8 mouse cellular contexts compared by ENCODE assay signal in the genomic region with DNA sequence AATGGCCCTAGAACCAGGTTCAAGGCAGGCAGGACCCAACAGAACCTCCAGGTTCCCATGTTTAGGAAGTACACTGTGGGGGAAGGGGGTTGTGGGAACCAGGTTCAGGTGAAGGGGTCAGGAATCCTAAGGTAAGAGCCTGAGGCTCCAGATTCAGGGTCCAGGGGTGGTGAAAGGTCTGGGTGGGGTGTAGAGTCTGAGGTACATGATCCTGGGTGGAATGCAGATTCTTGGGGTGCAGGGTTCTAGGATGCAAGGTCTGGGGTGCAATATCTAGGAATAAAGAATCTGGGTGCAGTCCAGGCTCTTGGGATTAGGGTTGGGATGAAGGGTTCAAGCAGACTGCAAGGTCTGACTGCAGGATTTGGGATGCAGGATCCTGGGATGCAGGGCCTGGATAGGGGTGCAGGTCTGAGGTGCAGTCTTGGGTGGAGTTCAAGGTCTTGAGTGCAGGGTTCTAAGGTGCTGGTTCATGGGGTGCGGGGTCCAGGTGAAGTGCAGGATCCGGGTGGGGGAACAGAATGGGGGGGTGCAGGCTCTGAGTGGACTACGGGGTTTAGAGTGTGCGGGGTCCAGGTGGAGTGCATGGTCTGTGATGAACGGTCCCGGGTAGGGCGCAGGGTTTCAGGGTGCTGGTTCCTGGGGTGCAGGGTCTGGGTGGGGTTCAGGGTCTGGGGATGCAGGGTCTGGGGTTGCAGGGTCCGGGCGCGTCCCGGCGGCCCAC. TPM values are rescaled to one million over a fixed set of nuclear protein-coding genes. Genes with fewer than 3 reads are reported as not detected.
DNase-seq lines count a peak whose midpoint lies in the region; ATAC-seq and TF ChIP-seq lines count a peak whose summit lies in the region.

No protein-coding gene starts in this region.

- peak; percentile 45 to 46 for DNase-seq in cerebellum, postnatal 14 days
- DNase-seq in cerebellum, postnatal 4 days (ENCODE audit: low spot score in 2 of 2), result no peak
- DNase-seq in thymus, adult 2 months, result no peak
- DNase-seq in thymus, postnatal 36 days, result no peak
- no peak for DNase-seq in liver, embryonic 11.5 days (ENCODE audit: low spot score)
- DNase-seq in stomach, postnatal 0 days (ENCODE audit: low spot score), result no peak
- DNase-seq in embryo, embryonic 11 days, result no peak
- DNase-seq in right cerebral cortex, postnatal 4 days, result no peak

- no peak for TF ChIP-seq POLR2A in thymus, adult 2 months (IDR thresholded peaks at IDR 0.05; ENCODE audit: control insufficient read depth, extremely low read depth, insufficient read depth, low read length, poor library complexity)

- H3K9ac ChIP-seq in liver, embryonic 11.5 days (ENCODE audit: low read depth, low read length), result peak overlapping the region; percentile 99
- peak overlapping the region; percentile 93 for H3K9ac ChIP-seq in stomach, postnatal 0 days (ENCODE audit: low read length)

- no peaks in the 10 kb centered on the region for H3K9me3 ChIP-seq in liver, embryonic 11.5 days (ENCODE audit: control insufficient read depth, low read length)
- no peaks in the 10 kb centered on the region for H3K9me3 ChIP-seq in stomach, postnatal 0 days (ENCODE audit: control insufficient read depth, low read length)

- H3K27ac ChIP-seq in thymus, adult 2 months (ENCODE audit: control insufficient read depth, insufficient read depth, low read length), result no peak overlapping the region
- peak overlapping the region; percentile 82 for H3K27ac ChIP-seq in liver, embryonic 11.5 days (ENCODE audit: low read depth, low read length)
- H3K27ac ChIP-seq in stomach, postnatal 0 days (replicated peaks), result peak overlapping the region; percentile 78

- H3K4me3 ChIP-seq in thymus, adult 2 months (ENCODE audit: control insufficient read depth, insufficient read depth, low read length), result peak overlapping the region; percentile 55
- peak overlapping the region; percentile 98 for H3K4me3 ChIP-seq in liver, embryonic 11.5 days (ENCODE audit: low read depth, low read length)
- H3K4me3 ChIP-seq in stomach, postnatal 0 days (ENCODE audit: low read depth, low read length), result peak overlapping the region; percentile 88

- 2% methylated on average over 12 of the region's 12 CpGs for WGBS in thymus, adult 2 months
- WGBS in liver, embryonic 11.5 days, result 4% methylated on average over 12 of the region's 12 CpGs
- 3% methylated on average over 12 of the region's 12 CpGs for WGBS in stomach, postnatal 0 days

- TF ChIP-seq EP300 in stomach, postnatal 0 days (optimal IDR thresholded peaks at IDR 0.05), result no peak

- ATAC-seq in liver, embryonic 11.5 days (replicated peaks; ENCODE audit: low FRiP score), result peak; percentile 14
- ATAC-seq in stomach, postnatal 0 days (ENCODE audit: low FRiP score, low TSS enrichment), result peak; percentile 25

- peak overlapping the region; percentile 96 for H3K4me2 ChIP-seq in liver, embryonic 11.5 days
- H3K4me2 ChIP-seq in stomach, postnatal 0 days (replicated peaks; ENCODE audit: low read depth), result peak overlapping the region; percentile 98

- no peak for TF ChIP-seq CTCF in thymus, adult 2 months (IDR thresholded peaks at IDR 0.05; ENCODE audit: borderline replicate concordance, control insufficient read depth, extremely low read depth, insufficient read depth, low read length, poor library complexity)
- TF ChIP-seq CTCF in stomach, postnatal 0 days (IDR thresholded peaks at IDR 0.05; ENCODE audit: low read depth), result no peak

- H3K4me1 ChIP-seq in thymus, adult 2 months (replicated peaks; ENCODE audit: control insufficient read depth, insufficient read depth, low read length), result peaks cover 43% of the 10 kb centered on the region
- peaks cover 26% of the 10 kb centered on the region for H3K4me1 ChIP-seq in liver, embryonic 11.5 days (replicated peaks; ENCODE audit: control insufficient read depth, insufficient read depth, low read length)
- H3K4me1 ChIP-seq in stomach, postnatal 0 days (replicated peaks; ENCODE audit: control insufficient read depth, insufficient read depth), result peaks cover 8% of the 10 kb centered on the region; the same call in 1 of the 2 replicates

- H3K27me3 ChIP-seq in thymus, adult 2 months (ENCODE audit: control insufficient read depth, insufficient read depth, low read length), result no peaks in the 10 kb centered on the region
- H3K27me3 ChIP-seq in liver, embryonic 11.5 days (replicated peaks; ENCODE audit: control insufficient read depth, insufficient read depth, low read length), result no peaks in the 10 kb centered on the region
- H3K27me3 ChIP-seq in stomach, postnatal 0 days (ENCODE audit: control insufficient read depth, insufficient read depth, low read length), result no peaks in the 10 kb centered on the region

- no peaks in the 10 kb centered on the region for H3K36me3 ChIP-seq in thymus, adult 2 months (ENCODE audit: control insufficient read depth, insufficient read depth, low read length)
- H3K36me3 ChIP-seq in liver, embryonic 11.5 days (ENCODE audit: control insufficient read depth, insufficient read depth, low read length), result no peaks in the 10 kb centered on the region
- no peaks in the 10 kb centered on the region for H3K36me3 ChIP-seq in stomach, postnatal 0 days (ENCODE audit: control insufficient read depth, insufficient read depth, low read length)

RNA-seq across cellular contexts. Expression of a gene that starts 1.3 kb away (rescaled TPM):
- polyA plus RNA-seq in thymus, adult 2 months (2012; rRNA removed), result 94.7 and 103 TPM in 2 replicates
- polyA plus RNA-seq in liver, embryonic 11.5 days (2014; fragmentation: Nextera tagmentation; extraction: Ambion mirVana), result 38.0 and 38.4 TPM in 2 replicates
- 28.3 and 30.0 TPM in 2 replicates for polyA plus RNA-seq in stomach, postnatal 0 days (2015; fragmentation: Nextera tagmentation; extraction: Ambion mirVana)

RNA-seq across cellular contexts. Expression of a gene that starts 22.3 kb away (rescaled TPM):
- polyA plus RNA-seq in thymus, adult 2 months (2012; rRNA removed), result 606 and 621 TPM in 2 replicates
- polyA plus RNA-seq in liver, embryonic 11.5 days (2014; fragmentation: Nextera tagmentation; extraction: Ambion mirVana), result 124 and 128 TPM in 2 replicates
- 55.2 and 61.7 TPM in 2 replicates for polyA plus RNA-seq in stomach, postnatal 0 days (2015; fragmentation: Nextera tagmentation; extraction: Ambion mirVana)

RNA-seq across cellular contexts. Expression of a gene that starts 32.9 kb away (rescaled TPM):
- polyA plus RNA-seq in thymus, adult 2 months (2012; rRNA removed), result 492 and 499 TPM in 2 replicates
- polyA plus RNA-seq in liver, embryonic 11.5 days (2014; fragmentation: Nextera tagmentation; extraction: Ambion mirVana), result 92.3 and 96.1 TPM in 2 replicates
- polyA plus RNA-seq in stomach, postnatal 0 days (2015; fragmentation: Nextera tagmentation; extraction: Ambion mirVana), result 75.4 and 83.9 TPM in 2 replicates

RNA-seq across cellular contexts. Expression of a gene that starts 46.2 kb away (rescaled TPM):
- polyA plus RNA-seq in thymus, adult 2 months (2012; rRNA removed), result 252 and 261 TPM in 2 replicates
- polyA plus RNA-seq in liver, embryonic 11.5 days (2014; fragmentation: Nextera tagmentation; extraction: Ambion mirVana), result 56.7 and 57.3 TPM in 2 replicates
- polyA plus RNA-seq in stomach, postnatal 0 days (2015; fragmentation: Nextera tagmentation; extraction: Ambion mirVana), result 22.9 and 23.9 TPM in 2 replicates

RNA-seq across cellular contexts. Expression of a gene that starts 46.4 kb away (rescaled TPM):
- 56.4 and 66.9 TPM in 2 replicates for polyA plus RNA-seq in thymus, adult 2 months (2012; rRNA removed)
- 5.7 and 6.8 TPM in 2 replicates for polyA plus RNA-seq in liver, embryonic 11.5 days (2014; fragmentation: Nextera tagmentation; extraction: Ambion mirVana)
- 14.8 and 18.0 TPM in 2 replicates for polyA plus RNA-seq in stomach, postnatal 0 days (2015; fragmentation: Nextera tagmentation; extraction: Ambion mirVana)

Comparison
In these comparisons a context has a peak if more than half of its experiments do, and no peak if none do; other contexts are left out.
1. DNase-seq: peak in cerebellum, postnatal 14 days (2 of 2); none in cerebellum, postnatal 4 days (0 of 2), thymus, adult 2 months (single experiment), thymus, postnatal 36 days (0 of 2), liver, embryonic 11.5 days (single experiment), stomach, postnatal 0 days (single experiment), embryo, embryonic 11 days (single experiment) and right cerebral cortex, postnatal 4 days (single experiment).
2. Peak in every context shown above with its lines, with median percentiles within 50 percentile points of each other: H3K4me3 ChIP-seq.